Mouse (Mus musculus) embryonic fibroblast, embryonic 13.5 days (primary cell): ENCODE data around the gene A630001G21Rik. TPM values are rescaled to one million over a fixed set of nuclear protein-coding genes. Genes with fewer than 3 reads are reported as not detected.

Experiments
- H3K27ac ChIP-seq: 2 replicates; pipeline ENCODE4 v1.5.1; 2012; ENCODE audit warnings: low read length, control low read depth, inconsistent platforms; ENCODE audit not compliant: insufficient read depth
- H3K4me1 ChIP-seq: 2 replicates; pipeline ENCODE4 v1.6.1; 2011; ENCODE audit warnings: low read length; ENCODE audit not compliant: control insufficient read depth, insufficient read depth
- H3K4me3 ChIP-seq: 2 replicates; pipeline ENCODE4 v1.5.1; 2011; ENCODE audit warnings: mild to moderate bottlenecking, control low read depth, low read length; ENCODE audit not compliant: insufficient read depth
- CTCF ChIP-seq: IDR thresholded peaks from 2 replicates; pipeline ENCODE4 v1.5.1; 2011; ENCODE audit warnings: mild to moderate bottlenecking, control low read depth, low read length, moderate library complexity, borderline replicate concordance; ENCODE audit not compliant: insufficient read depth
- POLR2A ChIP-seq: IDR thresholded peaks from 2 replicates; pipeline ENCODE4 v1.6.1; 2011; ENCODE audit warnings: low read depth, mild to moderate bottlenecking, control low read depth, low read length, moderate library complexity
- polyA plus RNA-seq: library from polyadenylated mRNA; stranded (reverse); fragments of >200 nt; gene quantifications from 2 replicates; pipeline ENCODE4 v1.2.4, GENCODE M21; 2011; ENCODE audit warnings: low read depth; ENCODE audit not compliant: missing spikeins, insufficient read length

The A630001G21Rik gene
- polyA plus RNA-seq, 1 experiment: 3.5 TPM

GRCm38 (mm10) chr1:85690544-85690943 lies 87.9 kb downstream of the A630001G21Rik start:
- TF ChIP-seq POLR2A (no peak), CTCF (no peak)

GRCm38 (mm10) chr1:85687346-85687745 lies 91.1 kb downstream of the A630001G21Rik start:
- TF ChIP-seq CTCF: no peak
- TF ChIP-seq POLR2A: no peak
- no peaks in the 10 kb centered on the region for H3K4me1 ChIP-seq
- no peak overlapping the region for H3K27ac ChIP-seq
- H3K4me3 ChIP-seq: no peak overlapping the region

More at GRCm38 (mm10) chr1:85690544-85690943, 87.9 kb downstream of the A630001G21Rik start:
- Histone ChIP-seq H3K27ac (no peak overlapping the region), H3K4me3 (no peak overlapping the region), H3K4me1 (no peaks in the 10 kb centered on the region)

GRCm38 (mm10) chr1:85686666-85687065 lies 91.8 kb downstream of the A630001G21Rik start:
- Histone ChIP-seq H3K4me1 (no peaks in the 10 kb centered on the region), H3K27ac (no peak overlapping the region), H3K4me3 (no peak overlapping the region)
- TF ChIP-seq POLR2A (no peak), CTCF (no peak)

GRCm38 (mm10) chr1:85680226-85680625 lies 98.2 kb downstream of the A630001G21Rik start:
- Histone ChIP-seq H3K4me3 (no peak overlapping the region), H3K4me1 (no peaks in the 10 kb centered on the region), H3K27ac (no peak overlapping the region)
- TF ChIP-seq POLR2A: no peak
- TF ChIP-seq CTCF: no peak

Other genes with a start within 250 kb of the A630001G21Rik start
- not detected in 2 replicates for gene G530012D18Rik, start 203.0 kb downstream of the A630001G21Rik start, polyA plus RNA-seq
- gene Sp110, start 179.8 kb downstream of the A630001G21Rik start, polyA plus RNA-seq: 1.4 TPM in 1 of 2 replicates, not detected in the other
- gene Sp140, start 178.3 kb downstream of the A630001G21Rik start, polyA plus RNA-seq: 1.5 and 2.4 TPM in 2 replicates
- gene Sp100, start 128.7 kb downstream of the A630001G21Rik start, polyA plus RNA-seq: 2.8 and 3.6 TPM in 2 replicates
- gene Cab39, start 14.8 kb upstream of the A630001G21Rik start, polyA plus RNA-seq: 72.4 and 72.7 TPM in 2 replicates
- gene Itm2c, start 115.6 kb upstream of the A630001G21Rik start, polyA plus RNA-seq: 221 and 233 TPM in 2 replicates
- gene 4933407L21Rik, start 149.8 kb upstream of the A630001G21Rik start, polyA plus RNA-seq: not detected in 2 replicates
- not detected in 2 replicates for gene Gpr55, start 182.4 kb upstream of the A630001G21Rik start, polyA plus RNA-seq
- gene Spata3, start 238.2 kb upstream of the A630001G21Rik start, polyA plus RNA-seq: not detected in 2 replicates